Comparison of ENCODE assay signal across 19 mouse cellular contexts in genomic region chr6:144952885-144953284, GRCm38 (mm10).
"Had no signal": no experiment of that assay in that cellular context is flagged by ENCODE, and none has a peak within 500 bp of the region (broad histone marks: within the 10 kb centered on the region; RNA-seq: fewer than 3 reads in every experiment).

No protein-coding gene starts in this region.

- DNase-seq: cerebellum, adult 9-10 months; cerebellum, adult 9-11 months; cerebellum, postnatal 10 days; cerebellum, postnatal 14 days; cerebellum, postnatal 25 days; cerebellum, postnatal 36 days; forebrain, postnatal 0 days; gastrocnemius, adult 2 months; gastrocnemius, postnatal 10 days; gastrocnemius, postnatal 14 days; gastrocnemius, postnatal 25 days; gastrocnemius, postnatal 36 days; heart, adult 11 months; heart, adult 18-20 months; heart, adult 2 months had no signal

- ATAC-seq: forebrain, embryonic 13.5 days; forebrain, embryonic 14.5 days; forebrain, embryonic 15.5 days; forebrain, embryonic 16.5 days; forebrain, postnatal 0 days had no signal
